Mouse (Mus musculus) thymus, adult 2 months (tissue): ENCODE data around the gene Defb15.
"Not testable (repeated sequence)": the region's sequence is repeated elsewhere in the genome, so short reads cannot be mapped to it uniquely, and the experiment has no call there.

Experiments used
- CTCF ChIP-seq: fragments of 200-500 bp; IDR thresholded peaks from 2 replicates; pipeline ENCODE4 v1.5.1; 2012; ENCODE audit warnings: mild to moderate bottlenecking, control low read depth, low read length, moderate library complexity, borderline replicate concordance; ENCODE audit not compliant: control insufficient read depth, poor library complexity, insufficient read depth; ENCODE audit errors: extremely low read depth
- POLR2A ChIP-seq: fragments of 200-500 bp; IDR thresholded peaks from 2 replicates; pipeline ENCODE4 v1.6.1; 2012; ENCODE audit warnings: mild to moderate bottlenecking, low read length, control low read depth, moderate library complexity; ENCODE audit not compliant: control insufficient read depth, poor library complexity, insufficient read depth; ENCODE audit errors: extremely low read depth

GRCm38 (mm10) chr8:21906290-21906689 is 26.2 kb downstream of the Defb15 start, which contains the start of gene Defb11:
- not testable (repeated sequence) for TF ChIP-seq POLR2A, CTCF
